Mouse (Mus musculus): Measurements from ENCODE around the gene Hist2h2bb. TPM values are rescaled to one million over a fixed set of nuclear protein-coding genes. Genes with fewer than 3 reads are reported as not detected.

The Hist2h2bb gene
- polyA plus RNA-seq, 1 experiment, result 16.1 TPM

DNA sequence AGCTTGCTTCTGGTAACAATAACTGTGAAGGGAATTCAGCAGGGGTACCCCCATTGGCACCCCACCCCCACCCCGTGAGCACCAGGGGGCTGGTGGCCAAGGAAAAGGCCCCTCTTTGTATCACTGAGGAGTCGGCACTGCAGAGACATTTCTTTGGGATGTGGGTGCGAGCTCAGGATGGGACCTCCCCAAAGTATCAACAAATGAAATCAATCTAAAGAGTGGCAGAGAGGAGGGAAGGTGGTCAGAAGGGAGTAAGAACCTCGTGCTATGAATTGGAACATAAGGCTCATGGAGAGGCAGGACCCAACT is 20.6 kb upstream of the Hist2h2bb start:
- TF ChIP-seq POLR2A (IDR thresholded peaks at IDR 0.05; ENCODE audit: low read depth, low read length) (no peak), CTCF (IDR thresholded peaks at IDR 0.05; ENCODE audit: borderline replicate concordance, insufficient read depth, low read length) (no peak)
- Histone ChIP-seq H3K27ac (ENCODE audit: insufficient read depth, low read length) (no peak overlapping the region), H3K4me1 (ENCODE audit: control insufficient read depth, insufficient read depth, low read length) (peaks cover 4% of the 10 kb centered on the region; the same call in 1 of the 2 replicates), H3K4me3 (ENCODE audit: insufficient read depth, low read length) (peak overlapping the region; percentile 5; the same call in 1 of the 2 replicates)

DNA sequence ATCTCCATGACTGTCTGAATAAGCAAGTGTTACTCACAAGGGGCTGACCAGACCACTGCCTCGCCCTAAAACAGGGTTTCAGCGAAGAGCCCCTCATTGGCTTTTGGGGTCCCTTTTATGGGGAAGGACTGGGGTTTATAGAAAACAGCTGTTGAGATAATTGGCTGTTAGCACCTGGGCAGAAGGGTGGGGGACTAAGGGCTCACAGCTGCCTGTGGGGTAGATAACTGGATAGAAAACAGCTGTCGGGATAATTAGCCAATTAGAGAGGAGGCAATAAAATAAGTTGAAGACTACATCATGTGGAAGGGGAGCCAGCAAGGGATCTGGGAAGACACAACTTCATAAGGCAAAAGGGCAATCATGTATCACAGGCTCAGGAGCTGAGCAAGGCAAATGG is 18.7 kb upstream of the Hist2h2bb start:
- H3K4me1 ChIP-seq (ENCODE audit: control insufficient read depth, insufficient read depth, low read length), result no peaks in the 10 kb centered on the region; the same call in 1 of the 2 replicates
- TF ChIP-seq POLR2A (IDR thresholded peaks at IDR 0.05; ENCODE audit: low read depth, low read length) (no peak), CTCF (IDR thresholded peaks at IDR 0.05; ENCODE audit: borderline replicate concordance, insufficient read depth, low read length) (no peak)
- no peak overlapping the region for H3K27ac ChIP-seq (ENCODE audit: insufficient read depth, low read length)
- H3K4me3 ChIP-seq (ENCODE audit: insufficient read depth, low read length), result no peak overlapping the region

DNA sequence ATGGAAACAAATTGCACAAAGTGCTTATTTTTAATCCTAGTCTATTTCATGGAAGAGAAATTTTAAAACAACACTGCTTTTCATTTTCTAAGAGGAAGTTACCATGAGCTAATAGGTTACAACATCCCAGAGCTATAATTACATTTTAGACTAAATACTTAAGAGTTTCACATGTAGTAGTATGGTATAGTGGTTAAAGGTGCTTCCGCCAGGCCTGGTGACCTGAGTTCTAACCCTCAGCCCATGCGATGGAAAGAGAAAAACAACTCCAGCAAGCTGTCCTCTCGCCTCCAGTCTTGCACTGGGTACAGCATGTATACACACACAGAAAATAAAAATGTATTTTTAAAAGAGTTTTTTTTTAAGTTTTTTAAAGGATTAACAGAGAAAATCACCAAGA is 17.8 kb upstream of the Hist2h2bb start:
- H3K4me1 ChIP-seq (ENCODE audit: control insufficient read depth, insufficient read depth, low read length), result no peaks in the 10 kb centered on the region; the same call in none of the 2 replicates
- H3K4me3 ChIP-seq (ENCODE audit: insufficient read depth, low read length), result no peak overlapping the region
- H3K27ac ChIP-seq (ENCODE audit: insufficient read depth, low read length), result no peak overlapping the region
- no peak for TF ChIP-seq POLR2A (IDR thresholded peaks at IDR 0.05; ENCODE audit: low read depth, low read length)
- TF ChIP-seq CTCF (IDR thresholded peaks at IDR 0.05; ENCODE audit: borderline replicate concordance, insufficient read depth, low read length), result no peak

DNA sequence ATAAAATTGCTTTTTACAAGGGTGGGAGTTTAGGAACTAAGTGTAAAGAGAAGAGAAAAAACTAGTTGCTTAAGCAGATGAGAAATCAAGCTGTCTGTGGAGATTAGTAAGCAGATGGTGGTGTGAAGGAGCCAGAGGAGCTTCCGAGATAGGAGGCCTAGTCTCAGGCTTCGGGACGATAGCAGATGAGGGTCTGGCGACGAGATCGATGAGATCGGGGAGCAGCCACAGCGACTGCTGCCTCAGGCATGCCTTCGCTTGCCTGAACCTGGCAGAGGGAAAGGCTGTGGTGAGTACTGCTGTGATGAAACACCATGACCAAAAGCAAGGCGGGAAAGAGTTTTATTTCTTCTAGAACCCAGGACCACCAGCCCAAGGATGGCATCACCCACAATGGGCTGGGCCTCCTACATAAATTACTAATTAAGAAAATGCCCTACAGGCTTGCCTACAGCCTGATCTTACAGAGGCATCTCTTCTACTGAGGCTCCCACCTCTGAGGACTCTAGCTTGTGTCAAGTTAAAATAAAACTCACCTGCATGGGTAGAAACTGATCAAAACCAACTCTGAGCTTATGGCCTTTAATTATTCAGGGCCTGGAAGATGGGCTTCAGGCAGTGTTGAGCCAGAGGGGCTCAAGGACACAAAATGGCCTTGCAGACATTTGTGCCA is 14.7 kb upstream of the Hist2h2bb start:
- TF ChIP-seq CTCF (IDR thresholded peaks at IDR 0.05; ENCODE audit: borderline replicate concordance, insufficient read depth, low read length) (no peak), POLR2A (IDR thresholded peaks at IDR 0.05; ENCODE audit: low read depth, low read length) (0 out of 2 replicates have a peak, but pooled peaks have one; percentile 16)
- Histone ChIP-seq H3K4me1 (ENCODE audit: control insufficient read depth, insufficient read depth, low read length) (no peaks in the 10 kb centered on the region; the same call in 1 of the 2 replicates), H3K27ac (ENCODE audit: insufficient read depth, low read length) (no peak overlapping the region), H3K4me3 (ENCODE audit: insufficient read depth, low read length) (no peak overlapping the region)

DNA sequence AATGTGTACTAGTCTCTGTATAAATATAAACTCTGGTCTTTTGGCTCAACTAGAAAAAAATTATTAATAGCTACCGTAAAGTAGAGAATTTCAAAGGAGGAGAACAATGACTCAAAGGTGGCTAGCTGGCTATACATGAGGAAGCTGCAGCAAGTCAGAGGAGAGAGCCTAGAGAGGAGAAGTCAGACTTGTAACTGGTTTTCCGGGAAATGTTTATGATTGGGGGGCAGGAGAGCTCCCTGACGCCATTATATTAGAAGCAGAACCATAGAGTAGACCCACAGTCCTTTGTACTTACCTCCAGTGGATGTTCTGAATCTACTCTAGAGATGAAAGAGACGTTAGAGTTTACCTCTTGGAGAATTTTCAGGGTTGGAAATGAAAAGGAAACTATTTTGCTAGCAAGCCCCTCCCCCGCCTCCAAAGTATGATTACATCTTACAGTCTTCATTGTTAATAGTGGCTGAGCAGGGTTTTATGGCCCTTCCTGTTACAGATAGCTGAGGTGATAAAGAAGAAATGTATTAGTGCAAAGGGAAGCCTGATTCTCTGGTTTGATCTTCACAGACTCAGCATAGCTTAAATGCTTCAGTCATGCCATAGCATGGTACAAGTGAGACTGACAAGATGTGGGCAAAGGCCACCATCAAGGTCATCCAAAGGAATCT is 13.5 kb upstream of the Hist2h2bb start:
- Histone ChIP-seq H3K4me3 (ENCODE audit: insufficient read depth, low read length) (no peak overlapping the region), H3K4me1 (ENCODE audit: control insufficient read depth, insufficient read depth, low read length) (no peaks in the 10 kb centered on the region; the same call in 1 of the 2 replicates), H3K27ac (ENCODE audit: insufficient read depth, low read length) (no peak overlapping the region)
- TF ChIP-seq POLR2A (IDR thresholded peaks at IDR 0.05; ENCODE audit: low read depth, low read length) (no peak), CTCF (IDR thresholded peaks at IDR 0.05; ENCODE audit: borderline replicate concordance, insufficient read depth, low read length) (no peak)

DNA sequence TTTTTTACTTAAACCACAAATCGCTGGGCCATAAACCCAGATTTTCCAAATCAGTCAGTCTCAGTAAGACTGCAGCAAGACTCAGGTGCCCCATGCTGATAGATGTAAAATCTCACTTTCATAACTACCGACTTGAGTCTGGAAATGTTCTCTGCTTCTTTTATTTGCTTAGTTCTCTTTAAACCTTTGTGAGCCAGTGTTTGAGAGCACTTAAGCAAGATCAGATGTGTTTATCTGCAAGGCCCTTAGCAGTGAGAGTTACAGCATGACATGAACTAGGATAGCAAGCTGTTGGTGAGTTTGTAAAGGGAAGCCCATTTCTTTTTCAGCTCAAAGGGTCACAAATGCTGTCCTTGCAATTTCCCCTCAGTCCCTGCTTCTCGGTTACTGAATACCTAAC is 12.4 kb upstream of the Hist2h2bb start:
- Histone ChIP-seq H3K27ac (ENCODE audit: insufficient read depth, low read length) (no peak overlapping the region), H3K4me3 (ENCODE audit: insufficient read depth, low read length) (no peak overlapping the region), H3K4me1 (ENCODE audit: control insufficient read depth, insufficient read depth, low read length) (peaks cover 4% of the 10 kb centered on the region; the same call in 1 of the 2 replicates)
- no peak for TF ChIP-seq POLR2A (IDR thresholded peaks at IDR 0.05; ENCODE audit: low read depth, low read length)
- no peak for TF ChIP-seq CTCF (IDR thresholded peaks at IDR 0.05; ENCODE audit: borderline replicate concordance, insufficient read depth, low read length)

DNA sequence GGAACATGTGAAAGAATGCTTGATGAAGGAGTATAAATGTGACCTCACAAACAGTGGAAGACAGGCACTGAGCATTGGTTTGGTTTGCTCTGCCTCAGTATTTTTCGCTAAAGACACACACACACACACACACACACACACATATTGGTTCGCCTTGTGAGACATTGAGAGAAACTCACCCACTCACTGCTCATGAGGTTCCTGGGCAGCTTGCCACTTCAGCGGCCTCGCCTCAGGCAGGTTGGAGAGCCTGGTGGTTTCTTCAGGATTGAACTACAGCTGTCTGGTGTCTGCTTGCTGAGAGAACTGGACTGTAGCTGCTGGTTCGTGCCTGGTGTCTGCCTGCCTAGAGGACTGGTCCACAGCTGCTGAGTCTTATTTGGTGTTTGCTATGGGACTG is 9.3 kb upstream of the Hist2h2bb start:
- Histone ChIP-seq H3K4me1 (ENCODE audit: control insufficient read depth, insufficient read depth, low read length) (peaks cover 7% of the 10 kb centered on the region; the same call in 1 of the 2 replicates), H3K4me3 (ENCODE audit: insufficient read depth, low read length) (no peak overlapping the region), H3K27ac (ENCODE audit: insufficient read depth, low read length) (no peak overlapping the region)
- TF ChIP-seq CTCF (IDR thresholded peaks at IDR 0.05; ENCODE audit: borderline replicate concordance, insufficient read depth, low read length) (no peak), POLR2A (IDR thresholded peaks at IDR 0.05; ENCODE audit: low read depth, low read length) (no peak)

DNA sequence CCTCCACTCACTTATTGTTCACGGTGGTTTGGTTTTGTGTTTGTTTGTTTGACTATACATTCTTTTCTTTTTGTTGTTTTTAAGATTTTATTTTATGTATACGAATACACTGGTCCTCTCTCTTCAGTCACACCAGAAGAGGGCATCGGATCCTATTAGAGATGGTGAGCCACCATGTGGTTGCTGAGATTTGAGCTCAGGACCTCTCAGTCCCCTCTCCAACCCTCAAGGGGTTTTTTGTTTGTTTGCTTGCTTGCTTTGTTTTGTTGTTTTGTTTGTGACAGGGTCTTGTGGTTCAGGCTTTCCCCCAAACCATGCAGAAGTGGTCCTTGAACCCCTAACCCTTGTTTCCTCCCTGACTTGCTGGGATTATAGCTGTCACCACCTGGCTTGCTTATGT is 7.9 kb upstream of the Hist2h2bb start:
- H3K4me3 ChIP-seq (ENCODE audit: insufficient read depth, low read length), result peak overlapping the region; percentile 8

DNA sequence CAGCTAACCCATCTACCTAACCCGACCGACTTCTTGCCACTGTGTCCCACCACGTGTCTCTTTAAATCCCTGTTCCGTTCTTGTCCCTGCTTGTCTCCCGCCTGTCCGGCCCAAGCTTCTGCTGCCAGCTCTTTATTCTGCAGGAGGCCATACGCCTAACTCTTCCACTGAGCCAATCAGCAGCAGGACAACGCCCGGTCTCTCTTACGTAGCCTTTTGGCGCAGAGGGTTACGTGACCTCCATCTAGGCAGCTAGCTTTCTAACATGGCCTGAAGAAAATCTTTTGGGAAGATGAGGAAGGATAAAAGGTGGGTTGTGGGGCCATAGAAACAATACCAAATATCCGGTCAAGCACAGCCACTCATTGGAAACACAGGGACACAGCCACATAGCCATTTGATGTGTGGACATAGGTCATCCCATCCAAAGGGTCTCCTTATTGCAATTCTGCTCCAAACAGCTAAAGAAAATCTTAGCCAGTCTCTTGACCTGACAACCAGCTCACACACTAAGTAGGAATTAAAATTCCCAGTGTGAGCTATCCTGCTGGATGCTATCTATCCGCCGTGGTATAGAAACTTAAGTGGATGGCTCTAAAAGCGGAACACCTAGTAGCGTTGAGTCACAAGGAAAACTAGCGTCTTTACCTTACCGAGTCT is 7.2 kb upstream of the Hist2h2bb start:
- TF ChIP-seq CTCF (IDR thresholded peaks at IDR 0.05; ENCODE audit: borderline replicate concordance, insufficient read depth, low read length), result no peak
- TF ChIP-seq POLR2A (IDR thresholded peaks at IDR 0.05; ENCODE audit: low read depth, low read length), result peak; percentile 93

More for the DNA sequence above, 7.9 kb upstream of the Hist2h2bb start:
- H3K4me1 ChIP-seq (ENCODE audit: control insufficient read depth, insufficient read depth, low read length), result peaks cover 7% of the 10 kb centered on the region; the same call in 1 of the 2 replicates
- H3K27ac ChIP-seq (ENCODE audit: insufficient read depth, low read length), result peak overlapping the region; percentile 95
- TF ChIP-seq CTCF (IDR thresholded peaks at IDR 0.05; ENCODE audit: borderline replicate concordance, insufficient read depth, low read length) (no peak), POLR2A (IDR thresholded peaks at IDR 0.05; ENCODE audit: low read depth, low read length) (no peak)

More for the DNA sequence above, 7.2 kb upstream of the Hist2h2bb start:
- H3K4me1 ChIP-seq (ENCODE audit: control insufficient read depth, insufficient read depth, low read length), result peaks cover 7% of the 10 kb centered on the region; the same call in 1 of the 2 replicates
- H3K27ac ChIP-seq (ENCODE audit: insufficient read depth, low read length), result peak overlapping the region; percentile 95
- peak overlapping the region; percentile 51 for H3K4me3 ChIP-seq (ENCODE audit: insufficient read depth, low read length)
